Mouse (Mus musculus): ENCODE results near the gene Dhdh. TPM values are rescaled to one million over a fixed set of nuclear protein-coding genes. Genes with fewer than 3 reads are reported as not detected.
"Not testable (repeated sequence)": the region's sequence is repeated elsewhere in the genome, so short reads cannot be mapped to it uniquely, and the experiment has no call there.

Dhdh gene
- polyA plus RNA-seq, 1 experiment from 2014 or later = 3.0 TPM

- ATAC-seq; H3K36me3 ChIP-seq (ENCODE audit: control insufficient read depth, insufficient read depth); H3K4me2 ChIP-seq (ENCODE audit: low read length); H3K4me1 ChIP-seq (replicated peaks; ENCODE audit: control insufficient read depth, insufficient read depth, low read length); H3K4me3 ChIP-seq (replicated peaks; ENCODE audit: low read length); H3K27ac ChIP-seq (ENCODE audit: low read length); H3K9ac ChIP-seq (replicated peaks; ENCODE audit: low read depth, low read length); H3K9me3 ChIP-seq (ENCODE audit: control insufficient read depth, low read length); H3K27me3 ChIP-seq (replicated peaks; ENCODE audit: control insufficient read depth, insufficient read depth, low read length): not testable (repeated sequence)
- 73% methylated on average over 5 of the region's 5 CpGs for WGBS
These were observed 28.2 kb upstream of the Dhdh start for GRCm38 (mm10) chr7:45516846-45517245.

GRCm38 (mm10) chr7:45515436-45515835 is 26.8 kb upstream of the Dhdh start:
- Histone ChIP-seq H3K4me3 (replicated peaks; ENCODE audit: low read length) (no peak overlapping the region), H3K36me3 (ENCODE audit: control insufficient read depth, insufficient read depth) (no peaks in the 10 kb centered on the region), H3K27me3 (replicated peaks; ENCODE audit: control insufficient read depth, insufficient read depth, low read length) (no peaks in the 10 kb centered on the region), H3K9ac (replicated peaks; ENCODE audit: low read depth, low read length) (no peak overlapping the region), H3K27ac (ENCODE audit: low read length) (no peak overlapping the region), H3K9me3 (ENCODE audit: control insufficient read depth, low read length) (no peaks in the 10 kb centered on the region), H3K4me1 (replicated peaks; ENCODE audit: control insufficient read depth, insufficient read depth, low read length) (no peaks in the 10 kb centered on the region), H3K4me2 (ENCODE audit: low read length) (no peak overlapping the region)
- ATAC-seq = no peak
- WGBS = 22% methylated on average over 16 of the region's 16 CpGs

- peaks cover 4% of the 10 kb centered on the region for H3K4me1 ChIP-seq (replicated peaks; ENCODE audit: control insufficient read depth, insufficient read depth, low read length)
- no peaks in the 10 kb centered on the region for H3K27me3 ChIP-seq (replicated peaks; ENCODE audit: control insufficient read depth, insufficient read depth, low read length)
- H3K36me3 ChIP-seq (ENCODE audit: control insufficient read depth, insufficient read depth) = no peaks in the 10 kb centered on the region
- 84% methylated on average over 7 of the region's 7 CpGs for whole genome bisulfite sequencing
- H3K27ac ChIP-seq (ENCODE audit: low read length) = no peak overlapping the region
- H3K4me3 ChIP-seq (replicated peaks; ENCODE audit: low read length) = no peak overlapping the region
- H3K9ac ChIP-seq (replicated peaks; ENCODE audit: low read depth, low read length) = no peak overlapping the region
- ATAC-seq = no peak
- no peak overlapping the region for H3K4me2 ChIP-seq (ENCODE audit: low read length)
- H3K9me3 ChIP-seq (ENCODE audit: control insufficient read depth, low read length) = no peaks in the 10 kb centered on the region
These were observed 25.8 kb upstream of the Dhdh start for GRCm38 (mm10) chr7:45514411-45514810.

DNA sequence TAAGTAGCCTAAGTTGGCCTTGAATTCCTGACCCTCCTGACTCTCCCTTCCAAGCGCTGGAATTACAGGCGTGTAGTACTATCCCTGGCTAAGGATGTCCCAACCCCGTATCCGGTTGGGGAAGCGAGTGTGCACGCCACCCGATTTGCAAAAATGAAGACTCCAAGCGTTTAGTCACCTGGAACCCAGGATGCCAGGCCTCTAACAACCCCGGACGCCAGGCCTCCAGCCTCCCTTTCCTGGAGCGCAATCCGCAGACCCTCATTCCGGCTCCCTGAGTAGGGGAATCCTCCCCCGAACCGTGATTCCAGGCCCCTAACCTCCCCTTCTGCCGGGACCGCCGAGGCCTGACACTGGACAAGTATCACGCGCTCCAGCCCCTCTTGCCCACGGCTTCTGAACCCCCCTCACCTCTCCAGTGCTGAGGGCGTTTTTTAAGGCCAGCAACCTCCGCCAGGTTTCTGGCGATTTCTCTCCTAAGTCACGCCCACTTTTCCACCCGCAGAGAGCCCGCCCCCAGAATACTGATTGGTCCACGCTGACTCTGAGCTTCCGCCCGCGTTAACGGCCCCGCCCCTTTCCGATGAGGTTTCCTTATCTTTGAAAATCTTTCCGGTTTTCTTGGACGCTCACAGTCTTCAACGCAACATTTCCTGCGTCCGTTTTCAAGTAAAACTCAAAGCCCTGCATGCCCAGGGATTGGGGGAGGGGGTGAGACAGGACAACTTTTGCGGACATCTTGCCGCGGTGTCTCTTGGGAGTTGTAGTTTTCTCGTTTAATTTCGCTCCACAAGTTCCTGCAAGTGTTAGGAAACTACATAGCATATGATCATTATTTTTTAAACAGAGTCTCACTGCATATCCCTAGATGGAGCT is 21.5 kb upstream of the Dhdh start, which contains the start of gene Nucb1:
Nucb1 (minus strand) TSS at position 495 of the 876 bp plus-strand sequence.
- H3K4me2 ChIP-seq (ENCODE audit: low read length) = peak within 1 kb of the TSS; percentile 73
- ATAC-seq = peak; percentile 93
- WGBS = under 1% methylated on average over 44 of the region's 44 CpGs

GRCm38 (mm10) chr7:45509181-45509882 is 20.7 kb upstream of the Dhdh start:
- Histone ChIP-seq H3K27ac (ENCODE audit: low read length) (no peak overlapping the region), H3K9ac (replicated peaks; ENCODE audit: low read depth, low read length) (peak overlapping the region; percentile 75), H3K4me2 (ENCODE audit: low read length) (peak overlapping the region; percentile 73), H3K27me3 (replicated peaks; ENCODE audit: control insufficient read depth, insufficient read depth, low read length) (no peaks in the 10 kb centered on the region), H3K4me3 (replicated peaks; ENCODE audit: low read length) (peak overlapping the region; percentile 68), H3K36me3 (ENCODE audit: control insufficient read depth, insufficient read depth) (peaks cover 3% of the 10 kb centered on the region), H3K4me1 (replicated peaks; ENCODE audit: control insufficient read depth, insufficient read depth, low read length) (peaks cover 16% of the 10 kb centered on the region), H3K9me3 (ENCODE audit: control insufficient read depth, low read length) (no peaks in the 10 kb centered on the region)
- ATAC-seq = peak; percentile 13
- WGBS = 41% methylated on average over 19 of the region's 19 CpGs

More for the DNA sequence above, 21.5 kb upstream of the Dhdh start, which contains the start of gene Nucb1:
- H3K9me3 ChIP-seq (ENCODE audit: control insufficient read depth, low read length) = no peaks in the 10 kb centered on the region
- peak within 1 kb of the TSS; percentile 75 for H3K9ac ChIP-seq (replicated peaks; ENCODE audit: low read depth, low read length)
- peak within 1 kb of the TSS; percentile 71 for H3K27ac ChIP-seq (ENCODE audit: low read length)
- H3K4me3 ChIP-seq (replicated peaks; ENCODE audit: low read length) = peak within 1 kb of the TSS; percentile 68
- H3K4me1 ChIP-seq (replicated peaks; ENCODE audit: control insufficient read depth, insufficient read depth, low read length) = peaks cover 16% of the 10 kb centered on the region
- H3K27me3 ChIP-seq (replicated peaks; ENCODE audit: control insufficient read depth, insufficient read depth, low read length) = no peaks in the 10 kb centered on the region
- H3K36me3 ChIP-seq (ENCODE audit: control insufficient read depth, insufficient read depth) = peaks cover 3% of the 10 kb centered on the region

DNA sequence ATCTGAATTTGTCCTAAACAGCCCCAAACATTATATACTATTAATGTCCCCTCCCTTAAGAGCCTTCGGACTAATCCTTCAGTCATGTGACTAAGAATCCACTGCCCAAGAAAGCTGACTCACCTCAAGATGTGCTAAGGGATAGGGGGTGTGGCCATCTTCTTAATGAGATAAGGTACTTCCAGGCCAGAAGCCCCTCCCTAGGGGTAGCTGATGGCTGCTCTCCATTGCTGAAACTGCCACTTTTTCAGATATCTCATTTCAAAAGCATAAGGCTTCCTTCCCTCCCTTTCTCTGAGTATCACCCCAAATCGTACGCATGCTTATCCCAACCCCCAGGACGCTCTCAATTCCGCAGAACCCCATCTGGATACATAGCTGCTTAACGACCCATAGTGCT is 20.0 kb upstream of the Dhdh start:
- H3K4me2 ChIP-seq (ENCODE audit: low read length) = no peak overlapping the region
- peaks cover 16% of the 10 kb centered on the region for H3K4me1 ChIP-seq (replicated peaks; ENCODE audit: control insufficient read depth, insufficient read depth, low read length)
- no peak overlapping the region for H3K27ac ChIP-seq (ENCODE audit: low read length)
- no peaks in the 10 kb centered on the region for H3K27me3 ChIP-seq (replicated peaks; ENCODE audit: control insufficient read depth, insufficient read depth, low read length)
- no peak for ATAC-seq
- no peaks in the 10 kb centered on the region for H3K9me3 ChIP-seq (ENCODE audit: control insufficient read depth, low read length)
- 82% methylated on average over 6 of the region's 6 CpGs for WGBS
- H3K9ac ChIP-seq (replicated peaks; ENCODE audit: low read depth, low read length) = no peak overlapping the region
- no peak overlapping the region for H3K4me3 ChIP-seq (replicated peaks; ENCODE audit: low read length)
- H3K36me3 ChIP-seq (ENCODE audit: control insufficient read depth, insufficient read depth) = peaks cover 3% of the 10 kb centered on the region

DNA sequence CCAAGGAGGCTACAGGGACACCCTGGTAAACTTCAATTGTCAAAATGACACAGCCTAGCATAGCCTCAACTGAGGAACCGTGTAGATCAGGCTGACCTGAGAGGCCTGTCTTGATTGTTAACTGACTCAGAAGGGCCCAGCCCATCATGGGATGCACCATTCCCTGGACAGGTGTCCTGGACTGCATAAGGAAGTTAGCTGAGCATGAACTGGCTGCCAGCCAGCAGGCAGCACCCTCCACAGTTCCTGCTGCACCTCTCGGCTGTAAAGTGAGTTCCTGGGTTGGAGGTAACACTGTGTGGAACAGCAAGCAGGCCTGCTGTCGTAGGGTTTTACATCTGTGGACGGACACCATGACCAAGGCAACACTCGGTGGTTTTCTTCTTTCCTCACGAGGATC is 19.0 kb upstream of the Dhdh start:
- Histone ChIP-seq H3K9me3 (ENCODE audit: control insufficient read depth, low read length) (no peaks in the 10 kb centered on the region), H3K27ac (ENCODE audit: low read length) (no peak overlapping the region), H3K4me2 (ENCODE audit: low read length) (no peak overlapping the region), H3K36me3 (ENCODE audit: control insufficient read depth, insufficient read depth) (peaks cover 3% of the 10 kb centered on the region), H3K4me3 (replicated peaks; ENCODE audit: low read length) (no peak overlapping the region), H3K4me1 (replicated peaks; ENCODE audit: control insufficient read depth, insufficient read depth, low read length) (peaks cover 16% of the 10 kb centered on the region), H3K27me3 (replicated peaks; ENCODE audit: control insufficient read depth, insufficient read depth, low read length) (no peaks in the 10 kb centered on the region), H3K9ac (replicated peaks; ENCODE audit: low read depth, low read length) (no peak overlapping the region)
- WGBS = 91% methylated on average over 6 of the region's 6 CpGs
- no peak for ATAC-seq

GRCm38 (mm10) chr7:45498427-45498826 is 9.8 kb upstream of the Dhdh start:
- Histone ChIP-seq H3K4me2 (ENCODE audit: low read length) (no peak overlapping the region), H3K9me3 (ENCODE audit: control insufficient read depth, low read length) (no peaks in the 10 kb centered on the region), H3K9ac (replicated peaks; ENCODE audit: low read depth, low read length) (no peak overlapping the region), H3K36me3 (ENCODE audit: control insufficient read depth, insufficient read depth) (peaks cover 17% of the 10 kb centered on the region), H3K4me1 (replicated peaks; ENCODE audit: control insufficient read depth, insufficient read depth, low read length) (no peaks in the 10 kb centered on the region), H3K27ac (ENCODE audit: low read length) (no peak overlapping the region), H3K4me3 (replicated peaks; ENCODE audit: low read length) (no peak overlapping the region), H3K27me3 (replicated peaks; ENCODE audit: control insufficient read depth, insufficient read depth, low read length) (no peaks in the 10 kb centered on the region)
- ATAC-seq = no peak
- 95% methylated on average over 6 of the region's 6 CpGs for WGBS

DNA sequence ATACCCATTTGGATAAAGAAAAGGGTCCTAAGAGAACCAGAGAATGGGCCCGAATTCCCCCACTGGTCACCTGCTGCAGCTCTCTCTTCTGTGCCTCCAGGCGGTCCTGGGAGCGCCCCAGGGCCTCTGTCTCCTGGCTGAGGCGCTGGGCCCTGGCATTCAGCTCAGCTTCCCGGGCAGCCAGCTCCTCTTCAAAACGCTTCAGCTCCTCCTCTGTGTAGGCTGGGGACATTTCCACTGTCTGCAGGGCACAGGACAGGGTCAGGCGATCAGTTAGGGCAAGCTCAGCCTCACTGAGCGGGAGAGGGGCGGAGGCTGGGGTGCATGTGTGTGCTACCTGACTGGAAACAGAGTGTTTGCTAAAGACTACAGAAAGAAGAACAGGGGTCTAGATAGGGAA is 5.9 kb upstream of the Dhdh start:
- 82% methylated on average over 9 of the region's 9 CpGs for WGBS

More for the DNA sequence above, 5.9 kb upstream of the Dhdh start:
- Histone ChIP-seq H3K27ac (ENCODE audit: low read length) (no peak overlapping the region), H3K27me3 (replicated peaks; ENCODE audit: control insufficient read depth, insufficient read depth, low read length) (no peaks in the 10 kb centered on the region), H3K4me3 (replicated peaks; ENCODE audit: low read length) (no peak overlapping the region), H3K4me2 (ENCODE audit: low read length) (no peak overlapping the region), H3K36me3 (ENCODE audit: control insufficient read depth, insufficient read depth) (peaks cover 18% of the 10 kb centered on the region), H3K4me1 (replicated peaks; ENCODE audit: control insufficient read depth, insufficient read depth, low read length) (no peaks in the 10 kb centered on the region), H3K9me3 (ENCODE audit: control insufficient read depth, low read length) (no peaks in the 10 kb centered on the region), H3K9ac (replicated peaks; ENCODE audit: low read depth, low read length) (no peak overlapping the region)
- no peak for ATAC-seq

All from forebrain, embryonic 16.5 days (tissue).